ENCODE assay signal across 17 mouse cellular contexts in genomic region chr1:88129091-88129490, GRCm38 (mm10). TPM values are rescaled to one million over a fixed set of nuclear protein-coding genes. Genes with fewer than 3 reads are reported as not detected.
"Had no signal": no experiment of that assay in that cellular context is flagged by ENCODE, and none has a peak within 500 bp of the region (broad histone marks: within the 10 kb centered on the region; RNA-seq: fewer than 3 reads in every experiment).

No protein-coding gene starts in this region.

RNA-seq across cellular contexts. Expression of gene Ugt1a6a, which starts 5.5 kb away (rescaled TPM):
- total RNA-seq: megakaryocyte-erythroid progenitor cell, adult 5-6 weeks had no signal
- polyA plus RNA-seq: midbrain, embryonic 10.5 days; neural tube, embryonic 11.5 days had no signal

RNA-seq across cellular contexts. Expression of gene Ugt1a6b, which starts 26.0 kb away (rescaled TPM):
- polyA plus RNA-seq: lung, embryonic 14.5 days; midbrain, embryonic 10.5 days; midbrain, embryonic 12.5 days; neural tube, embryonic 11.5 days; neural tube, embryonic 13.5 days; neural tube, embryonic 15.5 days had no signal

RNA-seq across cellular contexts. Expression of gene Ugt1a5, which starts 36.7 kb away (rescaled TPM):
- total RNA-seq: megakaryocyte-erythroid progenitor cell, adult 5-6 weeks had no signal
- polyA plus RNA-seq: lung, embryonic 14.5 days; lung, embryonic 16.5 days; midbrain, embryonic 10.5 days; midbrain, embryonic 12.5 days; midbrain, embryonic 14.5 days; midbrain, embryonic 16.5 days; myocyte; neural tube, embryonic 11.5 days; neural tube, embryonic 13.5 days; neural tube, embryonic 15.5 days; stomach, embryonic 14.5 days had no signal

RNA-seq across cellular contexts. Expression of gene Ugt1a8, which starts 41.5 kb away (rescaled TPM):
- total RNA-seq: megakaryocyte, adult 5-6 weeks; megakaryocyte-erythroid progenitor cell, adult 5-6 weeks had no signal
- polyA plus RNA-seq: lung, embryonic 14.5 days; lung, embryonic 16.5 days; midbrain, embryonic 10.5 days; midbrain, embryonic 12.5 days; midbrain, embryonic 14.5 days; midbrain, embryonic 16.5 days; myocyte; neural tube, embryonic 11.5 days; neural tube, embryonic 13.5 days; neural tube, embryonic 15.5 days; small intestine, adult 2 months; stomach, embryonic 14.5 days; stomach, embryonic 16.5 days; thymus, adult 2 months; urinary bladder, adult 2 months had no signal
